Mouse (Mus musculus) heart, postnatal 0 days (tissue): ENCODE measurements around the gene Kdm2b. TPM values are rescaled to one million over a fixed set of nuclear protein-coding genes. Genes with fewer than 3 reads are reported as not detected.

Experiments
- ATAC-seq: fragments of 200-750 bp; cut with Nextera tagmentation; 2 replicates; pipeline ENCODE4 v1.8.0; 2017; ENCODE audit warnings: low read depth, moderate number of reproducible peaks, moderate library complexity; ENCODE audit not compliant: insufficient read depth
- DNase-seq: peaks from one replicate; pipeline ENCODE4 v3.0.0-alpha.2; 2016; ENCODE audit warnings: low spot score
- H3K27ac ChIP-seq: fragments of 300-500 bp; sonication (generic); 2 replicates; pipeline ENCODE4 v1.5.1; 2014; ENCODE audit warnings: low read depth, mild to moderate bottlenecking
- H3K27me3 ChIP-seq: fragments of 300-500 bp; sonication (generic); 2 replicates; pipeline ENCODE4 v1.6.1; 2014; ENCODE audit warnings: low read length, mixed read lengths; ENCODE audit not compliant: control insufficient read depth, insufficient read depth
- H3K36me3 ChIP-seq: fragments of 300-500 bp; sonication (generic); replicated peaks from 2 replicates; pipeline ENCODE4 v1.6.1; 2014; ENCODE audit warnings: low read length, mixed read lengths; ENCODE audit not compliant: control insufficient read depth, insufficient read depth
- H3K4me1 ChIP-seq: fragments of 300-500 bp; sonication (generic); 2 replicates; pipeline ENCODE4 v1.6.1; 2014; ENCODE audit warnings: antibody characterized with exemption; ENCODE audit not compliant: control insufficient read depth, insufficient read depth
- H3K4me2 ChIP-seq: fragments of 300-500 bp; sonication (generic); 2 replicates; pipeline ENCODE4 v1.6.1; 2014; ENCODE audit warnings: low read depth, mild to moderate bottlenecking, low read length, moderate library complexity
- H3K4me3 ChIP-seq: fragments of 300-500 bp; sonication (generic); 2 replicates; pipeline ENCODE4 v1.5.1; 2014; ENCODE audit warnings: low read depth, low read length
- H3K9ac ChIP-seq: fragments of 300-500 bp; sonication (generic); replicated peaks from 2 replicates; pipeline ENCODE4 v1.6.1; 2014; ENCODE audit warnings: low read depth, low read length, mixed read lengths
- H3K9me3 ChIP-seq: fragments of 300-500 bp; sonication (generic); replicated peaks from 2 replicates; pipeline ENCODE4 v1.6.1; 2016; ENCODE audit warnings: low read length; ENCODE audit not compliant: control insufficient read depth
- CTCF ChIP-seq: IDR thresholded peaks from 2 replicates; pipeline ENCODE4 v1.5.1; 2016; ENCODE audit warnings: antibody characterized with exemption, control low read depth, low read depth
- EP300 ChIP-seq: IDR thresholded peaks from 2 replicates; pipeline ENCODE4 v1.6.1; 2016; ENCODE audit warnings: antibody characterized with exemption, low read depth
- WGBS: fragments of 180-500 bp; shearing (Covaris S2); extraction: QIAGEN DNeasy Blood & Tissue Kit; methylation state at CpG from one replicate; pipeline ENCODE4 v1.1.7; 2014; 5-methylcytosine and 5-hydroxymethylcytosine counted together
- polyA plus RNA-seq: library from polyadenylated mRNA; unstranded; fragments of >200 nt; fragmentation: Nextera tagmentation; extraction: Ambion mirVana; gene quantifications from 2 replicates; pipeline ENCODE4 v1.2.1, GENCODE M21; 2015
- total RNA-seq: library from RNA; depleted of rRNA; stranded (reverse); fragments of >200 nt; gene quantifications from 2 replicates; pipeline ENCODE4 v1.2.3, GENCODE M21; 2014; ENCODE audit warnings: low replicate concordance

Gene Kdm2b
- total and polyA plus RNA-seq, 2 experiments from 2014 or later, result 14.7 to 29.3 TPM

- Histone ChIP-seq H3K27ac (peak within 1 kb of the TSS; percentile 98), H3K4me2 (peak within 1 kb of the TSS; percentile 96), H3K4me1 (peaks cover 9% of the 10 kb centered on the region; the same call in 1 of the 2 replicates), H3K27me3 (no peaks in the 10 kb centered on the region), H3K36me3 (no peaks in the 10 kb centered on the region), H3K9ac (peak within 1 kb of the TSS; percentile 94), H3K4me3 (peak within 1 kb of the TSS; percentile 94), H3K9me3 (no peaks in the 10 kb centered on the region)
- WGBS, result 1% methylated on average over 59 of the region's 61 CpGs
- no peak for TF ChIP-seq EP300
- ATAC-seq (peak; percentile 99), DNase-seq (peak; percentile 100)
Measured at GRCm38 (mm10) chr5:122849521-122850318, 139.9 kb downstream of the Kdm2b start, which contains the start of gene Rnf34. Gene Rnf34 (plus strand): TSS chr5:122850048.

GRCm38 (mm10) chr5:122843799-122844198 lies 145.8 kb downstream of the Kdm2b start:
- Histone ChIP-seq H3K9ac (no peak overlapping the region), H3K36me3 (no peaks in the 10 kb centered on the region), H3K4me2 (no peak overlapping the region), H3K4me3 (no peak overlapping the region), H3K9me3 (no peaks in the 10 kb centered on the region), H3K4me1 (no peaks in the 10 kb centered on the region), H3K27ac (no peak overlapping the region), H3K27me3 (no peaks in the 10 kb centered on the region)
- DNase-seq (no peak), ATAC-seq (no peak)
- no peak for TF ChIP-seq CTCF
- WGBS, result 76% methylated on average over 5 of the region's 5 CpGs

- Histone ChIP-seq H3K36me3 (no peaks in the 10 kb centered on the region), H3K4me3 (no peak overlapping the region), H3K27ac (no peak overlapping the region), H3K4me2 (no peak overlapping the region), H3K4me1 (no peaks in the 10 kb centered on the region), H3K27me3 (no peaks in the 10 kb centered on the region), H3K9ac (no peak overlapping the region), H3K9me3 (no peaks in the 10 kb centered on the region)
- no peak for DNase-seq
- WGBS, result 81% methylated on average over 2 of the region's 2 CpGs
- ATAC-seq, result no peak
- TF ChIP-seq CTCF (no peak), EP300 (no peak)
Measured at GRCm38 (mm10) chr5:122841126-122841525, 148.5 kb downstream of the Kdm2b start.

GRCm38 (mm10) chr5:122832996-122833395 lies 156.6 kb downstream of the Kdm2b start:
- Histone ChIP-seq H3K36me3 (no peaks in the 10 kb centered on the region), H3K4me3 (no peak overlapping the region), H3K4me1 (no peaks in the 10 kb centered on the region), H3K27ac (no peak overlapping the region), H3K4me2 (no peak overlapping the region), H3K27me3 (no peaks in the 10 kb centered on the region), H3K9ac (no peak overlapping the region), H3K9me3 (no peaks in the 10 kb centered on the region)
- DNase-seq (no peak), ATAC-seq (no peak)
- TF ChIP-seq EP300 (no peak), CTCF (no peak)
- 69% methylated on average over 10 of the region's 10 CpGs for WGBS

GRCm38 (mm10) chr5:122832536-122832935 lies 157.1 kb downstream of the Kdm2b start:
- Histone ChIP-seq H3K36me3 (no peaks in the 10 kb centered on the region), H3K4me3 (no peak overlapping the region), H3K4me1 (no peaks in the 10 kb centered on the region), H3K27me3 (no peaks in the 10 kb centered on the region), H3K9ac (no peak overlapping the region), H3K27ac (no peak overlapping the region), H3K9me3 (no peaks in the 10 kb centered on the region), H3K4me2 (no peak overlapping the region)
- DNase-seq (no peak), ATAC-seq (no peak)
- no peak for TF ChIP-seq CTCF
- TF ChIP-seq EP300, result no peak
- 81% methylated on average over 10 of the region's 10 CpGs for WGBS

- no peak for TF ChIP-seq EP300
- TF ChIP-seq CTCF, result no peak
- Histone ChIP-seq H3K4me3 (no peak overlapping the region), H3K4me2 (no peak overlapping the region), H3K9me3 (no peaks in the 10 kb centered on the region), H3K9ac (no peak overlapping the region), H3K4me1 (peaks cover 4% of the 10 kb centered on the region), H3K27me3 (no peaks in the 10 kb centered on the region), H3K27ac (no peak overlapping the region), H3K36me3 (no peaks in the 10 kb centered on the region)
- ATAC-seq, result no peak
- no peak for DNase-seq
- 78% methylated on average over 8 of the region's 8 CpGs for WGBS
Measured at GRCm38 (mm10) chr5:122825099-122825498, 164.5 kb downstream of the Kdm2b start.
